Mouse (Mus musculus) neural tube, embryonic 13.5 days (tissue): ENCODE measurements at regions not wholly inside any gene's neighbourhood (a gene's known extent, or its start where the extent isn't known, plus 50 kb on each side); places are given as distances from the start of the nearest gene placed in this dataset.
"Not testable (repeated sequence)": the region's sequence is repeated elsewhere in the genome, so short reads cannot be mapped to it uniquely, and the experiment has no call there.

ENCODE experiments used
- ATAC-seq: fragments of 200-750 bp; cut with Nextera tagmentation; 2 replicates; pipeline ENCODE4 v1.8.0; 2017; ENCODE audit warnings: low read depth, mild to moderate bottlenecking, moderate TSS enrichment, moderate library complexity
- H3K27ac ChIP-seq: fragments of 300-500 bp; sonication (generic); replicated peaks from 2 replicates; pipeline ENCODE4 v1.5.1; 2015; ENCODE audit warnings: moderate library complexity, mild to moderate bottlenecking, inconsistent platforms
- H3K27me3 ChIP-seq: fragments of 300-500 bp; sonication (generic); 2 replicates; pipeline ENCODE4 v1.6.1; 2015; ENCODE audit warnings: mild to moderate bottlenecking, inconsistent platforms
- H3K36me3 ChIP-seq: fragments of 300-500 bp; sonication (generic); 2 replicates; pipeline ENCODE4 v1.6.1; 2015; ENCODE audit warnings: mild to moderate bottlenecking, inconsistent platforms
- H3K4me1 ChIP-seq: fragments of 300-500 bp; sonication (generic); replicated peaks from 2 replicates; pipeline ENCODE4 v1.6.1; 2015; ENCODE audit warnings: inconsistent platforms
- H3K4me2 ChIP-seq: fragments of 300-500 bp; sonication (generic); 2 replicates; pipeline ENCODE4 v1.6.1; 2015; ENCODE audit warnings: inconsistent platforms, mild to moderate bottlenecking, moderate library complexity
- H3K4me3 ChIP-seq: fragments of 300-500 bp; sonication (generic); 2 replicates; pipeline ENCODE4 v1.5.1; 2015; ENCODE audit warnings: mild to moderate bottlenecking, inconsistent platforms
- H3K9ac ChIP-seq: fragments of 300-500 bp; sonication (generic); 2 replicates; pipeline ENCODE4 v1.6.1; 2015; ENCODE audit warnings: moderate library complexity, mild to moderate bottlenecking, inconsistent platforms
- H3K9me3 ChIP-seq: fragments of 300-500 bp; sonication (generic); 2 replicates; pipeline ENCODE4 v1.6.1; 2016; ENCODE audit warnings: inconsistent platforms
- WGBS: fragments of 180-500 bp; shearing (Covaris S2); methylation state at CpG from one replicate; pipeline ENCODE4 v1.1.7; 2015; 5-methylcytosine and 5-hydroxymethylcytosine counted together

DNA sequence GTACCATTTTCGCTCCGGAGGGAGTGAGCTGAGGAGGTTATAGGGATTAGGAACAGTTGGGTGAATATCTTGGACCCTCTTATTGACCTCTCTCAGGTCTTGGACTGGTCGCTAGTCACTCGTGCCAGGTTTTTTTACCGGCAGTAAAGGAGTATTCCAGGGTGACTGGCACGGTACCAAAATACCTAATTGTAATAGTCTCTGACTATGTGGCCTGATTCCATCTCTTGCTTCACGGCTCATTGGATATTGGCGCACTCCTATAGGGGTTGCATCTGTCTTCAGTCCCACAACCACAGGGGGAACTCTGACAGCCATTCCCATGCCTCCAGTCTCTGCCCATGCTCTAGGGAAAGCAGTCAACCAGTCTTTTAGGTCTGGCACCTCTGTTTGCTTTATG is 1008.4 kb downstream of the Cntnap5b start:
- not testable (repeated sequence) for H3K4me1 ChIP-seq, H3K27me3 ChIP-seq, H3K27ac ChIP-seq, H3K4me3 ChIP-seq, H3K9ac ChIP-seq, ATAC-seq, H3K9me3 ChIP-seq, H3K36me3 ChIP-seq, H3K4me2 ChIP-seq
- 84% methylated on average over 8 of the region's 8 CpGs for WGBS

DNA sequence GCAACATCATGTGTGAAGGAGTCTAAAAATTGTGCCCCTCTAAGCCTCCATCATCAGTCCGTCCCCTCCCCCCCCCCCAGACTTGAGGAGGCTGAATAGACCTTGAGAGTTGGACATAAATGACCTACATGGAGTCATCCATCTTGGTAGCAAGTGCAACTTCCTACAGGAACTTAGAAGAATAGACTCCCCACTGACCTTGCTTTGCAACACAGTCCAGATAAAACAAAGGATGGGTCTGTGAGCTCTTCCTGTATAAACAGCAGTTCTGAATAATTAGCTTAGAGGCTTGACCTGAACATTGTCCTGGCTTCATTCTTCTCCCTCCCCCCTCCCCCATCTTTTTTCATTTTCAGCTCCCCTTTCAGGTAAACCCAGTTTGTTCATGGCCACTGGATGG is 1015.2 kb downstream of the Cntnap5b start:
- Histone ChIP-seq H3K4me3 (no peak overlapping the region), H3K9ac (no peak overlapping the region), H3K4me2 (no peak overlapping the region), H3K27ac (no peak overlapping the region), H3K9me3 (no peaks in the 10 kb centered on the region), H3K27me3 (no peaks in the 10 kb centered on the region), H3K36me3 (no peaks in the 10 kb centered on the region), H3K4me1 (no peaks in the 10 kb centered on the region)
- ATAC-seq = no peak
- 58% methylated on average over 1 of the region's 1 CpGs for WGBS

DNA sequence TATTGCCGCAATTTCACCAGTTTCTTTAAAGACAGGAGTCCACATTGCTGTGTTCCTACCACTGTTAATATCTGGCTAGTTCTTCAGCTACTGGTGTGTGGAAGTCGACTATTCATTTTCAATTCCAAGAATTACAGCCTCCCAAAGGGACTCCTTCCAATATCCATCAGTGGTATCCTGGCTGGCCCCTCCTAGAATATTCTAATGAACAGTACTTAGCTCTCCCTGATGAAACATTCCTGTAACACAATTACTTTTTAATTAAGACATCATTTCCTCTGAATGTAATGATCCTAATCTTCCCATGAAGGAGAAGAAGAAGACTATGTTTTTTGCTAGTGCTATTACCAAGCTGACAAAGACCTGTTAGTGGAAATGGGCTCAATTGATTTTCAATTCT is 1028.5 kb downstream of the Cntnap5b start:
- WGBS = 71% methylated on average over 2 of the region's 2 CpGs
- no peak overlapping the region for H3K4me3 ChIP-seq
- H3K27ac ChIP-seq = no peak overlapping the region
- no peaks in the 10 kb centered on the region for H3K27me3 ChIP-seq
- ATAC-seq = peak; percentile 74
- H3K4me2 ChIP-seq = no peak overlapping the region
- no peak overlapping the region for H3K9ac ChIP-seq
- H3K9me3 ChIP-seq = no peaks in the 10 kb centered on the region
- no peaks in the 10 kb centered on the region for H3K36me3 ChIP-seq
- H3K4me1 ChIP-seq = no peaks in the 10 kb centered on the region
